Mouse (Mus musculus) hindbrain, embryonic 13.5 days (tissue): ENCODE measurements around the gene Inhbe. TPM values are rescaled to one million over a fixed set of nuclear protein-coding genes. Genes with fewer than 3 reads are reported as not detected.
"Not testable (repeated sequence)": the region's sequence is repeated elsewhere in the genome, so short reads cannot be mapped to it uniquely, and the experiment has no call there.

Source experiments
- ATAC-seq: fragments of 200-750 bp; cut with Nextera tagmentation; 2 replicates; pipeline ENCODE4 v1.8.0; 2017; ENCODE audit warnings: moderate TSS enrichment; ENCODE audit not compliant: low FRiP score
- H3K27ac ChIP-seq: fragments of 300-500 bp; sonication (generic); 2 replicates; pipeline ENCODE4 v1.5.1; 2015; ENCODE audit warnings: inconsistent platforms, mild to moderate bottlenecking, moderate library complexity
- H3K27me3 ChIP-seq: fragments of 300-500 bp; sonication (generic); 2 replicates; pipeline ENCODE4 v1.6.1; 2015; ENCODE audit warnings: mild to moderate bottlenecking, inconsistent platforms
- H3K36me3 ChIP-seq: fragments of 300-500 bp; sonication (generic); 2 replicates; pipeline ENCODE4 v1.6.1; 2015; ENCODE audit warnings: mild to moderate bottlenecking, inconsistent platforms
- H3K4me1 ChIP-seq: fragments of 300-500 bp; sonication (generic); replicated peaks from 2 replicates; pipeline ENCODE4 v1.6.1; 2015; ENCODE audit warnings: inconsistent platforms
- H3K4me2 ChIP-seq: fragments of 300-500 bp; sonication (generic); 2 replicates; pipeline ENCODE4 v1.6.1; 2015; ENCODE audit warnings: inconsistent platforms, mild to moderate bottlenecking, moderate library complexity
- H3K4me3 ChIP-seq: fragments of 300-500 bp; sonication (generic); 2 replicates; pipeline ENCODE4 v1.5.1; 2015; ENCODE audit warnings: mild to moderate bottlenecking, inconsistent platforms
- H3K9ac ChIP-seq: fragments of 300-500 bp; sonication (generic); 2 replicates; pipeline ENCODE4 v1.6.1; 2015; ENCODE audit warnings: mild to moderate bottlenecking, inconsistent platforms
- H3K9me3 ChIP-seq: fragments of 300-500 bp; sonication (generic); 2 replicates; pipeline ENCODE4 v1.6.1; 2016; ENCODE audit warnings: inconsistent platforms
- WGBS: fragments of 180-500 bp; shearing (Covaris S2); methylation state at CpG from one replicate; pipeline ENCODE4 v1.1.7; 2015; 5-methylcytosine and 5-hydroxymethylcytosine counted together
- polyA plus RNA-seq: library from polyadenylated mRNA; unstranded; fragments of >200 nt; fragmentation: Nextera tagmentation; extraction: Ambion mirVana; gene quantifications from 2 replicates; pipeline ENCODE4 v1.2.1, GENCODE M21; 2015

Inhbe gene
- polyA plus RNA-seq, 1 experiment from 2014 or later = not detected

- Histone ChIP-seq H3K9ac (peak overlapping the region; percentile 63), H3K9me3 (no peaks in the 10 kb centered on the region), H3K4me3 (peak overlapping the region; percentile 36), H3K27ac (no peak overlapping the region), H3K27me3 (peaks cover 94% of the 10 kb centered on the region), H3K4me2 (peak overlapping the region; percentile 59), H3K4me1 (peaks cover 17% of the 10 kb centered on the region), H3K36me3 (no peaks in the 10 kb centered on the region)
- WGBS = 3% methylated on average over 29 of the region's 29 CpGs
- ATAC-seq = no peak
Observed at GRCm38 (mm10) chr10:127326828-127327227, 27.4 kb downstream of the Inhbe start.

- Histone ChIP-seq H3K4me3 (peak overlapping the region; percentile 36), H3K9ac (peak overlapping the region; percentile 63), H3K4me1 (peaks cover 17% of the 10 kb centered on the region), H3K27ac (no peak overlapping the region), H3K4me2 (peak overlapping the region; percentile 59), H3K9me3 (no peaks in the 10 kb centered on the region), H3K36me3 (no peaks in the 10 kb centered on the region), H3K27me3 (peaks cover 96% of the 10 kb centered on the region)
- under 1% methylated on average over 54 of the region's 54 CpGs for WGBS
- no peak for ATAC-seq
Observed at GRCm38 (mm10) chr10:127326017-127326801, 28.0 kb downstream of the Inhbe start.

- Histone ChIP-seq H3K4me2 (peak overlapping the region; percentile 59), H3K27ac (no peak overlapping the region), H3K9me3 (no peaks in the 10 kb centered on the region), H3K9ac (peak overlapping the region; percentile 63; the same call in 1 of the 2 replicates), H3K4me1 (peaks cover 17% of the 10 kb centered on the region), H3K36me3 (no peaks in the 10 kb centered on the region), H3K27me3 (peaks cover 98% of the 10 kb centered on the region), H3K4me3 (no peak overlapping the region)
- WGBS = 31% methylated on average over 14 of the region's 14 CpGs
- no peak for ATAC-seq
Observed at GRCm38 (mm10) chr10:127325454-127326016, 28.7 kb downstream of the Inhbe start.

GRCm38 (mm10) chr10:127324495-127324894, 29.7 kb downstream of the Inhbe start:
- no peak overlapping the region for H3K9ac ChIP-seq
- H3K9me3 ChIP-seq = no peaks in the 10 kb centered on the region
- 14% methylated on average over 7 of the region's 7 CpGs for WGBS
- H3K4me1 ChIP-seq = peaks cover 17% of the 10 kb centered on the region
- peaks cover 88% of the 10 kb centered on the region for H3K27me3 ChIP-seq
- H3K4me3 ChIP-seq = no peak overlapping the region
- H3K4me2 ChIP-seq = no peak overlapping the region
- no peak for ATAC-seq
- no peaks in the 10 kb centered on the region for H3K36me3 ChIP-seq
- H3K27ac ChIP-seq = no peak overlapping the region

GRCm38 (mm10) chr10:127323131-127323855, 30.9 kb downstream of the Inhbe start:
- Histone ChIP-seq H3K4me1 (peaks cover 17% of the 10 kb centered on the region), H3K4me3 (no peak overlapping the region), H3K36me3 (no peaks in the 10 kb centered on the region), H3K9me3 (no peaks in the 10 kb centered on the region), H3K9ac (0 out of 2 replicates have a peak overlapping the region, but pooled peaks have one; percentile 13), H3K4me2 (no peak overlapping the region), H3K27ac (no peak overlapping the region), H3K27me3 (peaks cover 76% of the 10 kb centered on the region)
- ATAC-seq = no peak
- 79% methylated on average over 17 of the region's 17 CpGs for WGBS

- no peaks in the 10 kb centered on the region for H3K9me3 ChIP-seq
- no peak overlapping the region for H3K4me2 ChIP-seq
- H3K27me3 ChIP-seq = peaks cover 74% of the 10 kb centered on the region
- H3K4me1 ChIP-seq = peaks cover 17% of the 10 kb centered on the region
- no peaks in the 10 kb centered on the region for H3K36me3 ChIP-seq
- H3K9ac ChIP-seq = no peak overlapping the region
- H3K27ac ChIP-seq = no peak overlapping the region
- no peak for ATAC-seq
- no peak overlapping the region for H3K4me3 ChIP-seq
- 89% methylated on average over 4 of the region's 4 CpGs for WGBS
Observed at GRCm38 (mm10) chr10:127322669-127323068, 31.5 kb downstream of the Inhbe start.

- 69% methylated on average over 13 of the region's 13 CpGs for WGBS
- Histone ChIP-seq H3K27ac (no peak overlapping the region), H3K9ac (no peak overlapping the region), H3K4me2 (no peak overlapping the region), H3K36me3 (no peaks in the 10 kb centered on the region), H3K4me1 (peaks cover 17% of the 10 kb centered on the region), H3K4me3 (no peak overlapping the region), H3K9me3 (no peaks in the 10 kb centered on the region), H3K27me3 (peaks cover 69% of the 10 kb centered on the region)
- ATAC-seq = no peak
Observed at GRCm38 (mm10) chr10:127322178-127322577, 32.0 kb downstream of the Inhbe start.

GRCm38 (mm10) chr10:127321621-127322020, 32.6 kb downstream of the Inhbe start, which contains the start of gene Arhgap9:
Arhgap9 (plus strand) TSS chr10:127321964.
- Histone ChIP-seq H3K4me1 (peaks cover 12% of the 10 kb centered on the region), H3K4me2 (no peak within 1 kb of the TSS), H3K27me3 (peaks cover 64% of the 10 kb centered on the region), H3K36me3 (no peaks in the 10 kb centered on the region), H3K9ac (no peak within 1 kb of the TSS), H3K4me3 (no peak within 1 kb of the TSS), H3K9me3 (no peaks in the 10 kb centered on the region), H3K27ac (no peak within 1 kb of the TSS)
- WGBS = 66% methylated on average over 3 of the region's 3 CpGs
- ATAC-seq = no peak

GRCm38 (mm10) chr10:127319969-127320368, 34.2 kb downstream of the Inhbe start:
- H3K9ac ChIP-seq = no peak overlapping the region
- H3K4me1 ChIP-seq = no peaks in the 10 kb centered on the region
- no peak for ATAC-seq
- H3K4me3 ChIP-seq = no peak overlapping the region
- no peak overlapping the region for H3K27ac ChIP-seq
- no peaks in the 10 kb centered on the region for H3K9me3 ChIP-seq
- WGBS = 81% methylated on average over 7 of the region's 7 CpGs
- peaks cover 47% of the 10 kb centered on the region for H3K27me3 ChIP-seq
- H3K4me2 ChIP-seq = no peak overlapping the region
- no peaks in the 10 kb centered on the region for H3K36me3 ChIP-seq

GRCm38 (mm10) chr10:127318009-127318408, 36.2 kb downstream of the Inhbe start:
- Histone ChIP-seq H3K36me3 (no peaks in the 10 kb centered on the region), H3K9ac (no peak overlapping the region), H3K9me3 (no peaks in the 10 kb centered on the region), H3K4me3 (no peak overlapping the region), H3K4me2 (no peak overlapping the region), H3K27ac (no peak overlapping the region), H3K27me3 (peaks cover 28% of the 10 kb centered on the region), H3K4me1 (no peaks in the 10 kb centered on the region)
- no peak for ATAC-seq
- WGBS = 56% methylated on average over 4 of the region's 4 CpGs

- Histone ChIP-seq H3K27me3 (peaks cover 20% of the 10 kb centered on the region), H3K9ac (no peak overlapping the region), H3K27ac (no peak overlapping the region), H3K36me3 (no peaks in the 10 kb centered on the region), H3K4me3 (no peak overlapping the region), H3K4me2 (no peak overlapping the region), H3K4me1 (no peaks in the 10 kb centered on the region), H3K9me3 (no peaks in the 10 kb centered on the region)
- no peak for ATAC-seq
- WGBS = 92% methylated on average over 2 of the region's 2 CpGs
Observed at GRCm38 (mm10) chr10:127317277-127317676, 36.9 kb downstream of the Inhbe start.

- not testable (repeated sequence) for H3K4me2 ChIP-seq, H3K9me3 ChIP-seq, H3K9ac ChIP-seq, H3K4me3 ChIP-seq, ATAC-seq, H3K27ac ChIP-seq, H3K36me3 ChIP-seq, H3K27me3 ChIP-seq
- 83% methylated on average over 1 of the region's 1 CpGs for WGBS
- peaks cover 11% of the 10 kb centered on the region for H3K4me1 ChIP-seq
Observed at GRCm38 (mm10) chr10:127314950-127315349, 39.3 kb downstream of the Inhbe start.
